Mouse (Mus musculus) cortical plate, adult 2 months (tissue): ENCODE results near the gene Neurod2.

Experiments used
- CTCF ChIP-seq: fragments of 200-500 bp; IDR thresholded peaks from 2 replicates; pipeline ENCODE4 v1.5.1; 2011; ENCODE audit warnings: mild to moderate bottlenecking, control low read depth, low read length; ENCODE audit not compliant: insufficient read depth; ENCODE audit errors: extremely low read depth
- POLR2A ChIP-seq: fragments of 200-500 bp; IDR thresholded peaks from 2 replicates; pipeline ENCODE4 v1.6.1; 2011; ENCODE audit warnings: mild to moderate bottlenecking, low read length, control low read depth; ENCODE audit not compliant: insufficient read depth; ENCODE audit errors: extremely low read depth

DNA sequence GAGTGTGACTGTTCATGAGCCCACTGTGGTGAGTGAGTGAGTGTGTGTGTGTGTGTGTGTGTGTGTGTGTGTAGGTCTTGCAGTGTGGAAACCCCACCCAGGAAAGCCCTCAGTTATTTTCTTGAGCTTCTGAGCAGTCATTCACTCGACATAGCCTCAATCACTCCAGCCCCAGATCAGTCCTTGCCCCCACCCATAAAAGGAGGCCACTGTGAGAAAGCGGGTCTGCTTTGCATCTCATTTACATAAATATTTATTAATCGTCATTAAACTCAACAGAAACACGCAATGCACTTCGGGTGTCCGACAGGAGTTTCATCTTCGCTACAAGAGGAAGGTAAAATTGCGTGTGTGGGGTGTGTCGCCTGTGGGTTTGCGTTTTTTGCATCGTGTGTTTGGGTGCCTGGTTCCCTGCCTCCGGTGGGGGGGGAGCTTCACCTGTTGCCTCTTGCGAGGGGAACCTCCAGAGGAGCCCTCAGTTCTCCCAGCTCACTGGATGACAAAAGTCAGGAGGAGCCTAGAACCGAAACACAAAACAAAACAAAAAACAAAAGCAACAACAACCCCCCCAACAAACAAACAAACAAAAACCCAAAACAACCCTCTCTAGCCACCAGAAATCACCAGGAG is 4.1 kb downstream of the Neurod2 start:
- TF ChIP-seq CTCF (no peak), POLR2A (no peak)
